Mouse (Mus musculus): ENCODE data around the gene Slc44a1.

The Slc44a1 gene

DNA sequence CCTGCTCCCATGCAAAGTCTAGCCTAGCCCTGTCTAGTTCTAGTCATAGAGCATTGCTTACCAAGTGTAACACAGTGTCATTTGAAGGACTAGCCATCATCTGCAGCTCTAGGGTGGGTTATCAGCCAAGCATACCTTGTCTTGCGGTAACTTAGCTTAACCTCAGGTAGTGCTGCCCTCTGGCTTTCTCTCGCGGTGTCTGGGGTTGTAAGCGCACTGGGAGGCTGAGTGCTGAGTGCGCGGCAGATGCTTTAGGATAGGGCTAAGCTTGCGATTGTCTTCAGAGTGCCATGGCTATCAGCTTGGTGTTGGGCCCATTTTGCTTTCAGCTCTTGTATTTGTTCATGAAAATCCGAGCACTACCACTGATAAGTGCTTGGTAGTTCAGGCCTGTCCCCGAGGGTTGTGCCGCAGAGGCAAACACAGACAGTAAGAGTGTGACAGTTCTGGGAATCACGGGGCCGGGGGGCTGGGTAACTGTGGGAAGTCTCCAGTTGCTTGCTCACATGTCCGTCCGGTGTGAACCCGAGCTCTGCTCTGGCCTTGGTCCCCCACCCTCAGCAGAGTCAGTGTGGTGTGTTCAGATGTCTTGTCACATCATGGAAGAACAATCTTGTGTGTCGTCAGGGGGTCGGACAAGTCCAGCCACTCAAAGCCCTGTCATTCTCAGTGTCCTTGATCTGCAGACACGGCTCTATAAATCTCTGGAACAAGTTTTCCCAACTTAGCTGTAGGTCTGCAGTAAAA is 22.5 kb downstream of the Slc44a1 start:
- in situ Hi-C loops (cut with MboI, MseI): no loop called here

DNA sequence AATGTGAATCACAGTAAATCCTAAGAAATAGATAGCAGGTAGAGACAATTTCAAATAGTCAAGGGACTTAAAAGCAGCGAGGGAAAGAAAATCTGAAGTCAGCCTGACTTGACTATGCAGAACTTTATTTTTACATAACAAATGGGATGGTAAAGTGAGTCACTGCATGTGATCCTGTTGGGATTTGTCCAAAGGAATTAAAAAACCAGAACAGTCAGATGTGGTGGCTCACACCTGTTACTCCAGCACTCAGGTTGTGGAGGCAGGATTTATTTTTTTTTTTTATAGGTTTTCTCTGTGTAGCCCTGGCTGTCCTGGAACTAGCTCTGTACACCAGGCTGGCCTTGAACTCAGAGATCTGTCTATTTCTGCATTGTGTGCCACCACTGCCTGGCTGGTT is 25.7 kb downstream of the Slc44a1 start:
- in situ Hi-C loops (cut with MboI, MseI): no loop called here

DNA sequence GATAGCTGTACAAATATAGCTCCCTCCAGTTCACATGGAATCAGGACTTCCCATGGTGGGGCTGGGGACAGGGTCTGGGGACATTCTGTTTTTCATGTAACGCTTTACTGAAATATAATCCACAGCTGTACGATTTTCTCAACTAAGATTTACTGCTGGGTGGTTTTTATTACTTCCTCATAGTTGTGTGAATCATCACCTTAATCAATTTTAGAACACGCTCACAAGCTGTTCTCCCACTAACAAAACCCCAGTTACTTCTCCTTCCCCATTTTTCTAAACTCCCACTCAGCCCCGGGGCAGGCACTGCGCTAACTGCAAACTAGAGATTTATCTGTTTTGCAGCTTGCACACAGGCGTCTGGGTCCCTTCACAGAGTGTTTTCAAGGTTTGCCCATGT is 28.8 kb downstream of the Slc44a1 start:
- in situ Hi-C loops (cut with MboI, MseI): no loop called here

DNA sequence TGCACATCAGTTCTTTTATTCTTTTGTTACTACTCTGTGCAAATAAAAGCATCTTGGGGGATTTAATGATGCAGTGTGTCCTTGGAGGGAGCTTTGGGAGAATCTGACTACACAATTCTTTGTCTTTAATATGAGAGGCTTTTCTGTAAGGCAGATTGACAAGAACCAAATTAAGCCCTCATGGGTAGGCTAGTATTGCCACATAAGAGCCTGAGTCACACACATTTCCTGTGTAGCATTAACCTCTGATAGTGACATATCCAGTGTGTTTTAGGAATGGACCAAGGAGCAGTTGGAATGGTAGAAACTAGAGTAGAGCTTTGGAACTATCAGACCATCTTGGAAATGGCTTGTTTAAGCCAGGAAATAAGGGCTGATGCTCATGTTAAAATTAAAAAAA is 33.9 kb downstream of the Slc44a1 start:
- in situ Hi-C loops (cut with MboI, MseI): no loop called here

- in situ Hi-C loops (cut with MboI, MseI): no loop called here
Measured at GRCm38 (mm10) chr4:53475230-53475952, 35.2 kb downstream of the Slc44a1 start.

DNA sequence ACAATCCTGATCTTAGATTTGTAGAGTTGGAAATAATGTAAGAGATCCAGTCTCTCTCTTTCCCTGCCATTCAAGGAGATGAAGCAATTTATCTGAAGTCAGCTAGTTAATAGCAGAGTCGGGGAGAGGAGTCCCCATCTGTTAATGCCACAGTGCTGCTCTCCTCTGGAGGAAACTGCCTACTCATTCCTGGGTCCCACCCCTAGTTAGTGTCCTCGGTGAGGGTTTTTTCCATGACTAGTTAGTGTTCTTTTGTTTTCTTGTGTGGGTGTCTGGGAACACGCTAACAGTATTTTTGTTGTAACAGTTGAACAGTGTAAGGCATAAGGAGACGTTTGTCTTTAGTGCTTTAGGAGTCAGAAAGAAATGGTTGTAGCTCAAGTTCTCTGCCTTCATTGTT is 38.4 kb downstream of the Slc44a1 start:
- in situ Hi-C loops (cut with MboI, MseI): no loop called here

DNA sequence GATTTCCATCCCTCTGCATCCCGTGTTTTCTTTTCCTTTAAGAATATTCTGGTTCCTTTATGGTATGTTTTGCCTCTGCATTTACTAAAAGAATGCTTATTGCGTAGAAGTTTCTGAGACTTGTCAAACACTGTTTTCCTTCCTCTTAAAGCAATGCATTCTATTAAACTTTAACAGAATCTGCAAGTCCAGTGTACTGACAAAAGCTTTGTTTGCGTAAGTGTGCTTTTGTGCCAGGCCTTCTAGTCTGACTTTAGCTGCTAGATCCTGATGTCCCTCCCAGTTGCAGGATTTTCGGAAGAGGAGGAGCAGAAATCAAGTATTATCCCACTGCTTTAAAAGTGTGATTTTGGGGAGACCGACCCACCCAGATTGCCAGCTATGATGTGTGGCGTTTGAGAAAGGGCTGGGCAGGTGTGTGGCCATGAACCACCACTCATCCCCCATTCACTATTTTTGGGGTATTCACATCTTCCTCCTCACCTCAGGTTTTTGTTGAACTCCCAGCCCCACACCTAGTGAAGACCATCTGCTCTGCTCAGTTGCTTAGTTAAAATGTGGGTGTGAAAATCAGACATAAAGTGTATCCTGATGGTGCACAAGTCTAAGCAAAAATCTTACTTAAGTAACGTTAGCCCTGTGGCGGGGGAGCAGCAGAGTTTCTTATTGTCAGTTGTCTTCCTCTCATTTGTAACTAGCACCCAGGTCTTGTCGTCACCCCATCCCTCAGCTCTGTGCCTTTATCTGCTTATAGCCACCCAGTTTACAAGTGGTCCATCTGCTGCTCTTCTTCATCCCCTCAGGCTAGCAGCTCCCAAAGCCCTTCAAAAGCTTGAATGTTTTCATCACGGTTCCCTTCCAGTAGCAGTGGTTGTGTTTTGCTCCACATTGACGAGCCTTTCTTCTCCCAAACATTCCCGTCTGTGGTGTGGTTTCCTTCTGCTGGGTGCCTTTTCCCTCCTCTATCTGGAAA is 47.3 kb downstream of the Slc44a1 start:
- in situ Hi-C loops (cut with MboI, MseI): loop anchor here (5.0 kb wide), 1 partner anchor 75 kb away; no protein-coding TSS in a partner anchor

GRCm38 (mm10) chr4:53488803-53489202 is 48.6 kb downstream of the Slc44a1 start:
- in situ Hi-C loops (cut with MboI, MseI): loop anchor here (5.0 kb wide), 1 partner anchor 77 kb away; no protein-coding TSS in a partner anchor

- in situ Hi-C loops (cut with MboI, MseI): no loop called here
Measured at GRCm38 (mm10) chr4:53490371-53490770, 50.2 kb downstream of the Slc44a1 start.

- in situ Hi-C loops (cut with MboI, MseI): no loop called here
Measured at GRCm38 (mm10) chr4:53491269-53491668, 51.1 kb downstream of the Slc44a1 start.

GRCm38 (mm10) chr4:53495646-53496045 is 55.4 kb downstream of the Slc44a1 start:
- in situ Hi-C loops (cut with MboI, MseI): no loop called here

DNA sequence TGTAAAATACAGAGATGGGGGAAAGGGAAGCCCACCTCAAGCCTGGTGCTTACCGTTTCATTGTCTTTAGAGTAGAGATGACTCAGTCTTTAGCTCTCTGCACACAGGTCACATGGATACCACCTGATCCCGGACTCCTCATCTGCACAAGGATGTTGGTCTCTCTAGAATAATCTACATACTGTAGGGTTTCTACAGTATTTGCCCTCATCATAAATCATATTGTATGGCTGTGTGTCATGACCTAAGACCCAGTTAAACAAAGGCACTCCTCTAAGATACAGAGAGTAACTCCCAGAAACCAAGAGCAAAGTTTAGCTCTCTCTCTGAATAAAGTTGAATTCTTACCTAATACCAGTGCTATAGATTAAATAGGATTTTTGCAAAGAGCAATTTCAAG is 62.6 kb downstream of the Slc44a1 start:
- in situ Hi-C loops (cut with MboI, MseI): no loop called here

DNA sequence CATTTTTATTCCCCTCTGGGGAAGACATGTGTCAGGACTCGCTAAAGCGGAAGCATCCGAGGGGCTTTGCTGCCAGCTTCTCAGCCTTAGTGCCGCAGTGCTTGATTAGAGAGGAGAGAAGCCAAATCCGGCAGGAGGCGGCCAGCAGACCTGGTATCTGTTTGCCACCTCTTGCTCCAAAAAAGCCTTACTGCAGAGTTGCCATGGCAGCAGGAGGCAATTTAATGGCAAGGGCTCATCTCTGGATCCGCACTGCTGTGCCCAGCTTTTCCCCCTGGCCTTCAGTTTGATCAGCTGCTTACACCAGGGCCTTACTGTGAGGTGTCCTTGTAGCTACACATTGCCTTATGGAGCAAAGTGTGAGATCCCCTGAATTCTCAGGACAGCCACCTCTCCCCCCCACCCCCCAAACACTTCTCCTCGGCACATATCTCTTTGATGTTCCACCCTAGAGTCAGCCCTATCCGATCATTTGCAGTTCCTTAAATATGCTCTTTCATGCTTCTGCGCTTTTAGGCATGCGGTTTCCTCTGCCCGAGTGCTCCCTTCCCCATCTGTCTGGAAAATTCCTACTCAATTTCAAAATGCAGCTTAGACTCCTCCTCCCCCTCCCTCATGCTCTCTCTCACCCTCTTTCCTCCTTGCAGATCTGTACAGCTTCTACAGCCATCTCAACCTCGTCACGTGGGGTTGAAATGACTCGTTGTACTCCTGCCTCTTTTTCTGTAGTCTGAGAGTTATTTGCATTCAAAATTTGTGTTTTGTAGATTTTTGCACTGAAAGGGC is 72.1 kb downstream of the Slc44a1 start:
- in situ Hi-C loops (cut with MboI, MseI): loop anchor here (5.0 kb wide), 1 partner anchor 55 kb away; no protein-coding TSS in a partner anchor

DNA sequence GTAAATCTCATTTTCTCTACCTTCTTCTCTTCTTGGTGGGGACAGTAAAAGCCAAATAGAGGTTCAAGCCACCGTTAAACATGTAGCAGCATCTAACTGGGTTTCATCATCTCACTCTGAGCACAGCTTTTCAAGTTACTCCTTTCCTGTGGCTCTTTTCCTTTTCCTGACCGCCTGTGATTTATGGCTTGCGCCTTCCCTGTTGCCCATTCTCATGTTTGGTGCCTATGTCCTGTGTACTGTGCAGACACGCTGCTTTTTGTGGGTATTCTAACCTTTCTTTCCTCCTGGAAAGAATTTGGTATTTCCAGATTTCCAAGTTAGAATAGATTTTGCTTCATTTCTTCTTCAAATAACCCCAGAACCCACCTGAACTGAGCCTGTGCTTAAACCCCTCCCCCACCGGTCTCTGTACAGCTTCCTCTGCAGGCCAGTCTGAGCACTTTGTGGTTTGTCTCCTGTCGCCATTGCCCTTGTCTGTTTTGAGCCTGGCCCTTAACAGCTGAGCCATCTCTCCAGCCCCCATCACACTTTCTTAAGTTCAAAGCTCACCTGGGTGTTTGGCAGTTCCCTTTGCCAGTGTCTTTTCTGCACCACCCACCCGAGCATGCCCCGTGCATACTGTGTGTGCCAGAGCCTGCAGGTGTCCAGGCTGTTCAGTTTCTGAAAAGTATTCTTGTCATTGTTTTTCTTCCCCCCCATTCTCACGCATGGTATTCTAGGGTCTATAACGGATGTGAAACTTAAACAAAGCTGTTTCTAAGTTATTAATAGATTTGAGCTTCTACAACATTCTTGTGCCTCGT is 73.3 kb downstream of the Slc44a1 start:
- in situ Hi-C loops (cut with MboI, MseI): loop anchor here (5.0 kb wide), 1 partner anchor 56 kb away; no protein-coding TSS in a partner anchor

GRCm38 (mm10) chr4:53516011-53516532 is 75.9 kb downstream of the Slc44a1 start:
- in situ Hi-C loops (cut with MboI, MseI): no loop called here

DNA sequence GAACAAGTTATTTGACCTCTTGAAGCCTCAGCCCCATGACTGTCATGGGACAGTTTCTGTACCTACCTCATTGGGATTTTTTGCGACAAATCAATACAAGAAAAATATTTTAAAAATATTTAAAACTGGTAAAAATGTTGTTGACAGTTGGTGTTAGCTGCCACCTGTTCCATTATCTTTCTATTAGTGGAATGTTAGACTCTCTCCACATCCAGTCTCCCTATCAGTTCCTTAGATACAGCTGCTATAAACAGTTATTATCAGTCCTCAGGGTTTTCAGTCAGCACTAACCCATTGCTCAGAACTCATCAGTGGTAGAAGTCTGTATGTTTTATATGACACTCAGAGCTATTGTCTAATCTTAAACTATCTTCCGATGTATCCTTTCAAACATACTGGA is 79.2 kb downstream of the Slc44a1 start:
- in situ Hi-C loops (cut with MboI, MseI): no loop called here

GRCm38 (mm10) chr4:53521028-53521427 is 80.8 kb downstream of the Slc44a1 start:
- in situ Hi-C loops (cut with MboI, MseI): no loop called here

- in situ Hi-C loops (cut with MboI, MseI): no loop called here
Measured at GRCm38 (mm10) chr4:53522655-53523054, 82.4 kb downstream of the Slc44a1 start.

DNA sequence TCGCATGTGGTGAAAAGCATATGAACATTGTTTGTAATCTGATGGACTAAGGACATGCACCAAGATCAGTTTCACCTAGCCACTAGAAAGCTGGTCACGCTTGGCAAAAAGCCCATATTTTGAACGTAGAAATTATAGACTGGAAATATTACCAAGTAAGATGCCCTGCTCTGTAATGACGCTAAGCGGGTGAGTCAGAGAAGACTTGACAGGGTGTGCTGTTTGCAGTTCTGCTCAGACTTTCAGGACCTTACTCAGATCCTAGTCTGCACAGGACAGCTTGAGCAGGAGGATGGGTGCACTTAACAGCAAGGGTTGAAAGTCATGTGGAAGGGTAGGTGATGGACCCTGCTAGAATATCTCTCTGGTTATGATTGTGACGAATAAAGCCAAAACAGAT is 85.3 kb downstream of the Slc44a1 start:
- in situ Hi-C loops (cut with MboI, MseI): no loop called here

GRCm38 (mm10) chr4:53525994-53526393 is 85.8 kb downstream of the Slc44a1 start:
- in situ Hi-C loops (cut with MboI, MseI): no loop called here

Data from regulatory T cell (primary cell).